Mouse (Mus musculus) left cerebral cortex, adult 6 months (tissue): ENCODE measurements around the gene Krt10. TPM values are rescaled to one million over a fixed set of nuclear protein-coding genes. Genes with fewer than 3 reads are reported as not detected.

ENCODE experiments used
- long read RNA-seq, 2 experiments: library from polyadenylated mRNA; unstranded; transcript quantifications; one replicate each; pipeline ENCODE4 v2.0.0; 2019 to 2020
- polyA plus RNA-seq: library from polyadenylated mRNA; unstranded; fragments of <200 nt; fragmentation: Nextera tagmentation; gene quantifications from 2 replicates; pipeline ENCODE4 v1.2.3, GENCODE M21; 2021

Krt10 gene
- 39.1 and 40.8 TPM in 2 replicates for polyA plus RNA-seq
- long read RNA-seq, experiment 1, transcript Krt10-201 (8 exons, 2,094 nt), result major isoform, 16 of 39 reads
- long read RNA-seq, experiment 1, partial matches to known transcripts, result 20 of 39 reads
- long read RNA-seq, experiment 1, other reads (novel, unspliced or antisense), result 3 of 39 reads
- long read RNA-seq, experiment 2, partial matches to known transcripts, result 34 of 39 reads
- long read RNA-seq, experiment 2, other reads (novel, unspliced or antisense), result 1 of 39 reads

GRCm38 (mm10) chr11:99389264-99389663 is at the start of gene Krt10:
Krt10 (minus strand) TSS chr11:99389364.

DNA sequence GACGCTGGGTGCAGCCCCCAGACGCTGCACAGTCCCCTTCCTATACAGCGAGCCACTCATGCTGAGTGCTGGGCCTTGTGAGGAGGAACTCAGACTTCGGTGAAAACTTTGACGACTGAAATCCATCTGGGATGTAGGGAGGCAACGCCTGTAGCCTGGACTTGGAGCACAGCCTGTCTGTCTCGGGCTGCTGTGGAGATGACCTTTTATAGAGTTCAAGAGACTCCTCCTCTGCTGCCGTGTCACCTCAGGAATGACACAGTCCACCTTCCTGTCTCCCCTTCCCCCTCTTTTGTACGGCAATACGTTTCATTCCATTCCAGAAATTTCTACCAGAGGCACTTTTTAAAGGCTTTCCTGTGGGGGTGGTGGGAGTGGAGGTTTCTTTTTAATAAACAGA is 48.8 kb upstream of the Krt10 start, which contains the start of gene Krt20:
Gene Krt20 (minus strand): TSS at position 179 of the 400 bp plus-strand sequence.

DNA sequence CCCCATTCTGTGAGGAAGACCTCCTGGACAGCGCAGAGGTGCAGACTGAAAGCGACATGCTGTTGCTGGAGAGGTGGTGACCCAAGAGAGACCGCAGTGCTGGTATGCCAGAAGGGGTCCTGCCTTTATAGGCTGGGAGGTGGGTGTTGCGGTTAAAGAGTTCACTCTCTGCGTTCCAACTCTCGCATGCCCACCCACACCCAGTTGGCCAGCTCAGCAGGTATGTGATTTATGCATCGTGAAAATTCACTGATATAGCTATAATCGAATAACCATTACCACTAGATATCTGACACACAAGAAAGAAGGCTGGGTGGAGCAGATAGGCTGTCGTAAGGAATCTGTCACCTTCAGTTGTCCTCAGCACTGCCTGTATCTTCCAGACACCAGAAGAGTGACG is 33.0 kb upstream of the Krt10 start, which contains the start of gene Krt12:
Gene Krt12 (minus strand): TSS at position 101 of the 400 bp plus-strand sequence.

GRCm38 (mm10) chr11:99374803-99375202 is 14.4 kb downstream of the Krt10 start, which contains the start of gene Krt28:
Krt28 (minus strand) TSS chr11:99374903.

DNA sequence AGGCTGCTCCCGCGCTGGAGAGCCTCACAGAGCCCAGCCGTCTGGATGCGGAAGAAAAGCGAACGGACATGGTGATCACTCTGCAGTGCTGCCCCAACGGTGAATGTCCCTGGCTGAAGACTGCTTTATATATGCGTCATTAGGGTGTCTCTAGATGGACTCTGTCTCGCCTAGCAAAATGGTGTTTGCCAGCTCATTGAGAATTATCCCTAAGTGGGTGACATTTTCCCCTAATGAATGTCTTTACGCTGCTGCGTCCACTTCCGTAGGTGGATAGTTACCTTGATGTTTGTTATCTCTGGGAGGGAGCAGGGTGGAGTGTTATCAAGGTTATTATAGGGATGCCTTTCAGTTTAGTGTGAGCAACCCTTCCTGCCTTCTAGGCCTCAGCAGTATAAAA is 38.2 kb downstream of the Krt10 start, which contains the start of gene Krt27:
Gene Krt27 (minus strand): TSS at position 101 of the 400 bp plus-strand sequence.

GRCm38 (mm10) chr11:99337866-99338265 is 51.3 kb downstream of the Krt10 start, which contains the start of gene Krt26:
Krt26 (minus strand) TSS chr11:99337966.

Other genes with a start within 250 kb of the Krt10 start
- gene Ccr7, start 234.3 kb downstream of the Krt10 start, polyA plus RNA-seq, result 0.13 TPM in 1 of 2 replicates, not detected in the other
- gene Smarce1, start 158.3 kb downstream of the Krt10 start, polyA plus RNA-seq, result 31.1 and 43.0 TPM in 2 replicates
- 16.5 and 18.7 TPM in 2 replicates for gene Krt222, start 145.3 kb downstream of the Krt10 start, polyA plus RNA-seq
- not detected in 2 replicates for gene Krt24, start 104.1 kb downstream of the Krt10 start, polyA plus RNA-seq
- gene Krt25, start 66.4 kb downstream of the Krt10 start, polyA plus RNA-seq, result not detected in 2 replicates
- 0.05 TPM in 1 of 2 replicates, not detected in the other for gene Krt26, start 51.4 kb downstream of the Krt10 start, polyA plus RNA-seq
- gene Krt27, start 38.3 kb downstream of the Krt10 start, polyA plus RNA-seq, result not detected in 2 replicates
- gene Krt28, start 14.5 kb downstream of the Krt10 start, polyA plus RNA-seq, result 0.13 and 0.16 TPM in 2 replicates
- 21.1 and 24.0 TPM in 2 replicates for gene Krt12, start 32.9 kb upstream of the Krt10 start, polyA plus RNA-seq
- 0.43 TPM in 1 of 2 replicates, not detected in the other for gene Krt20, start 48.8 kb upstream of the Krt10 start, polyA plus RNA-seq
- gene Krt23, start 103.8 kb upstream of the Krt10 start, polyA plus RNA-seq, result not detected in 2 replicates
- not detected in 2 replicates for gene Krt39, start 132.0 kb upstream of the Krt10 start, polyA plus RNA-seq
- not detected in 2 replicates for gene Krt40, start 153.8 kb upstream of the Krt10 start, polyA plus RNA-seq
- not detected in 2 replicates for gene Krtap3-3, start 161.5 kb upstream of the Krt10 start, polyA plus RNA-seq
- gene Krtap3-2, start 167.5 kb upstream of the Krt10 start, polyA plus RNA-seq, result not detected in 2 replicates
- not detected in 2 replicates for gene Gm11939, start 170.1 kb upstream of the Krt10 start, polyA plus RNA-seq
- gene Krtap3-1, start 177.3 kb upstream of the Krt10 start, polyA plus RNA-seq, result not detected in 2 replicates
- not detected in 2 replicates for gene Krtap1-5, start 191.7 kb upstream of the Krt10 start, polyA plus RNA-seq
- gene Krtap1-4, start 194.3 kb upstream of the Krt10 start, polyA plus RNA-seq, result not detected in 2 replicates
- not detected in 2 replicates for gene Krtap1-3, start 202.0 kb upstream of the Krt10 start, polyA plus RNA-seq
- gene Krtap9-3, start 208.7 kb upstream of the Krt10 start, polyA plus RNA-seq, result not detected in 2 replicates
- gene Gm11938, start 213.9 kb upstream of the Krt10 start, polyA plus RNA-seq, result not detected in 2 replicates
- gene Gm11937, start 220.8 kb upstream of the Krt10 start, polyA plus RNA-seq, result not detected in 2 replicates
- gene Krtap2-4, start 225.5 kb upstream of the Krt10 start, polyA plus RNA-seq, result not detected in 2 replicates
- not detected in 2 replicates for gene Gm11562, start 231.1 kb upstream of the Krt10 start, polyA plus RNA-seq
- gene Krtap4-1, start 238.9 kb upstream of the Krt10 start, polyA plus RNA-seq, result not detected in 2 replicates
- gene Krtap4-2, start 245.7 kb upstream of the Krt10 start, polyA plus RNA-seq, result not detected in 2 replicates